Mouse (Mus musculus) small intestine, adult 10 weeks (tissue): ENCODE measurements around the gene Soat2. TPM values are rescaled to one million over a fixed set of nuclear protein-coding genes. Genes with fewer than 3 reads are reported as not detected.

Experiments
- polyA plus RNA-seq: library from polyadenylated mRNA; stranded (reverse); fragments of 350-450 nt; fragmentation: Illumina TruSeq; extraction: RNeasy Lipid Tissue Mini Kit (QIAGEN cat#74804); gene quantifications from one replicate; pipeline ENCODE4 v1.2.3, GENCODE M21; 2014; ENCODE audit warnings: low replicate concordance

Gene Soat2
- polyA plus RNA-seq, result 11.7 TPM

DNA sequence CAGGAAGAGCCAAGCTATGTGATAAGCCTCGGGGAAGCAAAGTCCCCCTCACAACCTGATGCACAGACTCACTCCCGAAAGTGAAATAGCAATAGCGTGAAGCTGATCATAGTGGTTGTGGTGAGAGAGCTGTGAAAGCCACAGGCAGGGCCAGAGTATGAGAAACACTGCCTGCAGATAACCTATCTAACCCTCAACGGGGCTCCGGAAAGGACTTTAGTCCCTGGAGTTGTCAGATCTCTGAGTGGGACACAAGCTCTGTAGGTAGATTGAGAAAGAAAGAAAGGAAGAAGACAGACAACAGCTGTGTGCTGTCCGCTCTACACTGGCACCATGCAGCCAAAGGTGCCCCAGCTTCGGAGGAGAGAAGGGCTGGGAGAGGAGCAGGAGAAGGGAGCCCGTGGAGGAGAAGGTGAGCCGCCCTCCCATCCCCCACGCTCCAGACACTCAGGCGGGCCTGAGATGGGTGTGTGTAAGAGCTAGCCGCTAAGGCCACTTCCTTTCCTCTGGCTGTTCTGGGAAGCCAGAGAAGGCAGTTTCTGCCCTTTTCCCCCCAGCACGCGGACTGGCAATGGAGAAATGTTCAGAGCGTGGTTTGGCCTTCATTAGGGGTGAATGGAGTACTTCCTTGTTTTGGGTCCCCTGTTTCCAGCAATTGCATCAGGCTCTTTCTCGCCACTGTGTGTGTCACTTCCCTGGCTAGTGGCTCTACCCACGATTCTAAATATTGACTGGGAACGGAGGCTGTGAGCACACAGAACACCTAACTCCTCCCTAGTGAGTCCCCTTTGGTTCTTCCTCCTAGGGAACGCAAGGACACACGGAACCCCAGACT lies at the start of gene Soat2:
TSS of gene Soat2 (plus strand) at position 226 of the 835 bp plus-strand sequence.

DNA sequence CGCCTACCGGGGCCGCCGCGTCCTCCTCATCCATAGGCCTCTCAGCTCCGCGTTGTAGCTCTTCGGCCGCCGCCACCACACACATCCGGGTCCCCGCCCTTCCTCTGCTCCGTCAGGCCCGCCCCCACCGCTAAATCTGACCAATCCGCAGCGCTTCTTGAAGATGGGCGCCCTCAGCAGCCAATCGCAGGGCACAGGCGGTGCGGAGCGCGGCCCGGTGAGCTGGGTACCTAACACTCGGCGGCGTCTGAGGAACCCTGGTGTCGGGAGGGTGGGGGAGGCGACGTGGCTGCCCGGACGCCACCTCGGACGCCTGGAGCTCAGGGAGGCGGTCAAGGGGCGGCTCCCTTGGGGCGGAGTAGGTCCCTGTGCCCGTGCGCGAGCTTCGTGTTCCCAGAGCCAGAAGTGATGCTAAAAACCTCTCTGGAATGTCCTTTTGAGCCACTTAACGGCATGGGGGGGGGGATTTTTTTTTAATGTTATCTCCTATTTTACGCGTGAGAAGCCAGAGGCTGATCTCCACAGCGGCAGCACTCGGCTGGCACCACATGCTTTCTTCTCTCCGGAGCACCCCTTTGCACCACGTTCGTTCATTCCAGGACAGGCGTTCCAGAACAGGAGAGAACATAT lies 14.1 kb upstream of the Soat2 start, which contains the start of gene Spryd3:
TSS of gene Spryd3 (minus strand) at position 106 of the 630 bp plus-strand sequence.

DNA sequence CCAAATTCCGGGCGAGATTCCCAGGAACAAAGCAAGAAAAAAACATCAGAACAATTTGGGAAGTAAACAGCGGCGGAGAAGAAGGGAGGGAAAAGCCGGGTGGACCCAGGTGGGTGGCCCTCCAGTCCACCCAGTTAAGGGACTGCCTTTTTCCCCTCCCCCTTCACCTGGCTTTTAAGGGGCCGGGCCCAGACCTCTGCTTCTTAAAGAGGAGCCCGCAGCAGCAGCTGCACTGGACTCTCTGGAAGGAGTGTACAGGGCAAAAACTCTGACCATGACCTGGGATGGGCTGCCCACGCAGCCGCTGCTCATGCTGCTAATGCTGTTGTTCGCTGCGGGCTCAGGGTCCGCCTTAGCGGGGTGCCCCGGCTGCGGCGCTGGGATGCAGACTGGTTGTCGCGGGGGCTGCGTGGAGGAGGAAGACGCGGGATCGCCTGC lies 6.0 kb upstream of the Soat2 start, which contains the start of gene Igfbp6:
TSS of gene Igfbp6 (plus strand) at position 89 of the 438 bp plus-strand sequence.

DNA sequence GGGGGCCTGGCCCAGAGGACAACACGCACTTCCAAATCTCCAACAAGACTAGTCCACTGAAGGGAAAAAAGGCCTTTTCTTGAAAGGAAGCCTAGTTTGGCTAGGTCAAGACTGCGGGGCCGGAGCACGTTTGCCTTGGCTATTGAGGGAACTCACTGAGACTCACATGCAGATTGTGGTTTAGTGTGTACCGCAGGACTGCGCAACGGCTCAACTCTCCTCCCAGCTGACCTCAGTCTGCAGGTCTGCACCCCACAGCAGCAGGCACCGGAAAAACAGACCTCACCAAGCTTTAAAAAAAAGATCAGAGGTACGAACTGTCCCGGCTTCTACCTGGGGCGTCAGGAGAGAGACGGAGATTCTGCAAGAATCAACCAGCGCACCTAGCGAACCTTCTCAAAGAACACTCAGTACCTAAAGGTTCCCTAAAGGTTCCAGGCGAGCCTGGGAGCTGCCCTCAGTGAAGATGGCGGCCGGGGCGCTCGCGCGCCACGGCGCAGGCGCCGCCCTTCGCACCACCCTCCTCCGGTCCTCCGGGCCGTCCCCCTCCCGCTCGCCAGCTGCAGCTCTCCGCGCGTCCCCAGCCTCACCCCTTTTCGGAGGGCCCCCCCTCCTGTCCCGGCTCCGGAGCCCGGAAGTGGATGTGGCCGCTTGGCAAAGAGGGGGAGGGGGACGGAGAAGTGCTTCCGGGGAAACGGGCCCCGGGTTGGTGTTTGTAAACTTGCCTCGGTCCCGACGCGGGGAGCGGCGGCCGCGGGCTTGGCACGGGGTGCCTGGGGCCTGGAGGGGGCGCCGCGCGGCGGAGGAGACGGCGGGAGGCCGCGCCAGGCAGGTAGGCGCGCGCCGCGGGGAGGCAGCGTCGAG lies 52.9 kb downstream of the Soat2 start, which contains the start of gene Zfp740:
TSS of gene Zfp740 (plus strand) at position 279 of the 864 bp plus-strand sequence.

DNA sequence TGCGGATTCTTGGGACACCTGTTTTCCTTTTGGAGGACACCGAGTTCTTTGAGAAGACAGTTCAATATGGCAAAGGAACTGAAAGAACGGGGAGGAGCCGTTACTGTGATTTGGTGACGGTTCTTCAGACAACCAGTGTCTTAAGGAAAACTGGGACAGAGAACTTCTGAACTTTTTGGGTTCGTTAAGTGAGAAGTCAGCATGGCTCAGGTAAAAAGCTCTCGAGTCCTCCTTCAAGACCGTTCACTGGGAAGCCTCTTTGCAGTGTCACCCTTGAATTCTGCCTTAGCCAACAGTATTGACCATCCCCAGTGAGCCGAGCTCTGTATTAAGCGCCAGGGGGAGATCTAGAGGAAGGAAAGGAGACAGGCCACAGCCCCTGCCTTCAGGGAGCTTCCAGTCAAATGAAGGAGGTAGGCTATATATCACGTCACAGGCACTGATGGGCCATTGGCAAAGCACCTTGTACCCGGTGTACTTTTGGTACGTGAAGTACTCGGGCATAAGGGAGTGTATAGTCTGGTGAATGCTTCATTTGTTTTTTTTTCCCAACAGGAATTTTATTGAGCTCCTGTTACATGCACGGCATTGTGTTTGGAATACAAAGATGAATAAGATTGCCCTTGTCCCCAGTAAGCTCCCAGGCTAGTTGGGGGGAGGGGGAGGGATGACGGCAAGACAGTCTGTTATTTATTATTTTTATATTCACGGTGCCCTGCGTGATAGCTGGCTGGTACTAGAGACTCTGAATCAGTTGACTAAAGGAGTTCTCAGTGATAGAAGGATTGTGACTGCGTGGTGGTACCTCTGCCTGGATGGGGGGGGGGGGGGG lies 54.6 kb downstream of the Soat2 start, which contains the start of gene Csad:
TSS of gene Csad (minus strand) at position 51 of the 832 bp plus-strand sequence.

Other genes starting within 250 kb of the Soat2 start
- gene Krt4, start 225.8 kb upstream of the Soat2 start, polyA plus RNA-seq, result not detected
- gene Krt79, start 210.2 kb upstream of the Soat2 start, polyA plus RNA-seq, result not detected
- gene Krt78, start 196.2 kb upstream of the Soat2 start, polyA plus RNA-seq, result not detected
- 56.2 TPM for gene Krt8, start 146.0 kb upstream of the Soat2 start, polyA plus RNA-seq
- gene Krt18, start 122.3 kb upstream of the Soat2 start, polyA plus RNA-seq, result 1.4 TPM
- gene Eif4b, start 76.8 kb upstream of the Soat2 start, polyA plus RNA-seq, result 159 TPM
- 6.5 TPM for gene Tns2, start 50.1 kb upstream of the Soat2 start, polyA plus RNA-seq
- 0.30 TPM for gene Spryd3, start 14.3 kb upstream of the Soat2 start, polyA plus RNA-seq
- not detected for gene Igfbp6, start 6.2 kb upstream of the Soat2 start, polyA plus RNA-seq
- 17.0 TPM for gene Zfp740, start 52.7 kb downstream of the Soat2 start, polyA plus RNA-seq
- gene Csad, start 54.2 kb downstream of the Soat2 start, polyA plus RNA-seq, result 6.3 TPM
- gene Itgb7, start 81.4 kb downstream of the Soat2 start, polyA plus RNA-seq, result not detected
- 0.48 TPM for gene Rarg, start 107.0 kb downstream of the Soat2 start, polyA plus RNA-seq
- gene Gm9918, start 120.0 kb downstream of the Soat2 start, polyA plus RNA-seq, result not detected
- gene Mfsd5, start 128.9 kb downstream of the Soat2 start, polyA plus RNA-seq, result 0.78 TPM
- 0.19 TPM for gene Espl1, start 145.7 kb downstream of the Soat2 start, polyA plus RNA-seq
- gene Pfdn5, start 175.6 kb downstream of the Soat2 start, polyA plus RNA-seq, result 6.2 TPM
- 5.8 TPM for gene Myg1, start 181.2 kb downstream of the Soat2 start, polyA plus RNA-seq
- 4.4 TPM for gene Aaas, start 200.2 kb downstream of the Soat2 start, polyA plus RNA-seq
- not detected for gene Sp7, start 216.7 kb downstream of the Soat2 start, polyA plus RNA-seq